Mouse (Mus musculus): ENCODE data around the gene Kif13a.

DNA sequence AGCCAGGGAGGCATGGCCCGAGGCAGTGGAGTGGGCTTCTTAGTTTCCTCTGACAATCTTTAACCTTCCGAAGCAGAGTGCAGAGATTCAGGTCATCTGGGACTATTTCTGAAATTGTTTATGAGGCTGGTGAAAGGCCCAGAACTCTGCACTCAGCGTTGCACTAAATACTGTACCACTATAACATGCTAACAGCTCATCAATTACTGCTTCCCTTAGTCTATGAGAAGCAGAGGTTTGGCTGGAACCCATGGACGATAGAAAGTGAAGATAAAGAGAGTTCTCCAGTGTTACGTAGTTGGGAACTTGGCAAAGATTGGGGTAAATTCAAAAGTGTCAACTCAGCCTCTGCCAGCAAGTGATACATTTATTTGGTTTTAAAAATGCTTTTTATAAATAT, 176.4 kb downstream of the Kif13a start:
- TF ChIP-seq CTCF (IDR thresholded peaks at IDR 0.05; ENCODE audit: borderline replicate concordance, extremely low read depth, insufficient read depth, insufficient read length): no peak
- no peak for TF ChIP-seq POLR2A (IDR thresholded peaks at IDR 0.05; ENCODE audit: borderline replicate concordance, extremely low read depth, insufficient read depth, insufficient read length, poor library complexity, severe bottlenecking)
